Mouse (Mus musculus): ENCODE measurements around the gene Man2a1. TPM values are rescaled to one million over a fixed set of nuclear protein-coding genes. Genes with fewer than 3 reads are reported as not detected.

Man2a1 gene
- polyA plus RNA-seq, 1 experiment = 21.6 TPM

Other genes starting within 250 kb of the Man2a1 start
- not detected in 2 replicates for gene 4930583I09Rik, start 235.3 kb downstream of the Man2a1 start, polyA plus RNA-seq (2012; rRNA removed)

Measured in gonadal fat pad, adult 2 months (tissue).